Mouse (Mus musculus) C2C12 (cell line): ENCODE data around the gene Nrp2.

Experiments used
- CTCF ChIP-seq: IDR thresholded peaks from one replicate; pipeline ENCODE4 v1.5.1; 2011; ENCODE audit not compliant: control insufficient read depth, insufficient read depth, insufficient read length
- FOSL1 ChIP-seq: IDR thresholded peaks from one replicate; pipeline ENCODE4 v1.8.0; 2011; ENCODE audit warnings: mild to moderate bottlenecking, low read length; ENCODE audit not compliant: poor library complexity, insufficient read depth, severe bottlenecking
- MAX ChIP-seq: IDR thresholded peaks from one replicate; pipeline ENCODE4 v1.6.1; 2011; ENCODE audit warnings: mild to moderate bottlenecking, control low read depth
- MYOD1 ChIP-seq: IDR thresholded peaks from one replicate; pipeline ENCODE4 v1.6.1; 2011; ENCODE audit warnings: low read depth; ENCODE audit not compliant: control insufficient read depth, insufficient read length
- USF1 ChIP-seq: IDR thresholded peaks from one replicate; pipeline ENCODE4 v1.6.1; 2011; ENCODE audit warnings: low read depth, mild to moderate bottlenecking, control low read depth, moderate library complexity

DNA sequence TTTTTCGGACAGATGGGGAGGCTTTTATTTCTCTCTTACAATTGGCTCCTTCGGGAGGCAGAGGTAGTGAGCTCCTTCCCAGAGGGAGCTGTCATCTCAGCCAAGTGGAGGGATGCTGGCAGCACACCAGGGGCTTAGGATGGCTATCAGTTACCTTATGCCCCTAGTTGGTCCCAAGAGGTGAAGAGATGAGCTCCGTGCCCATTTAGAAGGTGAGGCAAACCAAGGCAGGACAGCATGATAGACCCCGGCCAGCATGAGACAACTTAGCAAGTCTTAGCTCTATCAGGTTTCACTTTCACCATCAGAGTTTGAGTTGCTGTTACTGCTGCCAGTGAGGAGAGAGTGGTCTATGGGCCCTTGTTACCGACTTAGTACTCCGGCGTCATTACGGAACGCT lies 25.8 kb downstream of the Nrp2 start:
- no peak for TF ChIP-seq CTCF
- TF ChIP-seq USF1, result no peak
- TF ChIP-seq FOSL1, result no peak
- TF ChIP-seq MYOD1, result no peak
- no peak for TF ChIP-seq MAX
